Mouse (Mus musculus) hindbrain, embryonic 14.5 days (tissue): Measurements from ENCODE around the gene Ptprn2. TPM values are rescaled to one million over a fixed set of nuclear protein-coding genes. Genes with fewer than 3 reads are reported as not detected.

Experiments
- ATAC-seq: fragments of 200-750 bp; cut with Nextera tagmentation; 2 replicates; pipeline ENCODE4 v1.8.0; 2017; ENCODE audit warnings: moderate number of reproducible peaks, mild to moderate bottlenecking, moderate TSS enrichment, moderate library complexity; ENCODE audit not compliant: low FRiP score
- DNase-seq: peaks from one replicate; pipeline ENCODE4 v3.0.0-alpha.2; 2015; ENCODE audit warnings: low spot score
- H3K27ac ChIP-seq: fragments of 300-500 bp; sonication (generic); 2 replicates; pipeline ENCODE4 v1.5.1; 2014; ENCODE audit warnings: mild to moderate bottlenecking, moderate library complexity
- H3K27me3 ChIP-seq: fragments of 300-500 bp; sonication (generic); 2 replicates; pipeline ENCODE4 v1.6.1; 2014; ENCODE audit warnings: mild to moderate bottlenecking, low read length, mixed read lengths; ENCODE audit not compliant: control insufficient read depth, insufficient read depth
- H3K36me3 ChIP-seq: fragments of 300-500 bp; sonication (generic); replicated peaks from 2 replicates; pipeline ENCODE4 v1.6.1; 2014; ENCODE audit not compliant: control insufficient read depth, insufficient read depth
- H3K4me1 ChIP-seq: fragments of 300-500 bp; sonication (generic); replicated peaks from 2 replicates; pipeline ENCODE4 v1.6.1; 2014; ENCODE audit warnings: antibody characterized with exemption, low read length, mixed read lengths; ENCODE audit not compliant: control insufficient read depth, insufficient read depth
- H3K4me2 ChIP-seq: fragments of 300-500 bp; sonication (generic); replicated peaks from 2 replicates; pipeline ENCODE4 v1.6.1; 2014; ENCODE audit warnings: mild to moderate bottlenecking, moderate library complexity
- H3K4me3 ChIP-seq: fragments of 300-500 bp; sonication (generic); replicated peaks from 2 replicates; pipeline ENCODE4 v1.5.1; 2014; ENCODE audit warnings: mild to moderate bottlenecking, low read length
- H3K9ac ChIP-seq: fragments of 300-500 bp; sonication (generic); 2 replicates; pipeline ENCODE4 v1.6.1; 2014
- H3K9me3 ChIP-seq: fragments of 300-500 bp; sonication (generic); 2 replicates; pipeline ENCODE4 v1.6.1; 2016; ENCODE audit warnings: low read length; ENCODE audit not compliant: control insufficient read depth
- WGBS: fragments of 180-500 bp; shearing (Covaris S2); extraction: QIAGEN DNeasy Blood & Tissue Kit; methylation state at CpG from one replicate; pipeline ENCODE4 v1.1.7; 2014; 5-methylcytosine and 5-hydroxymethylcytosine counted together
- polyA plus RNA-seq: library from polyadenylated mRNA; unstranded; fragments of >200 nt; fragmentation: Nextera tagmentation; extraction: Ambion mirVana; gene quantifications from 2 replicates; pipeline ENCODE4 v1.2.1, GENCODE M21; 2014

Ptprn2 gene
- polyA plus RNA-seq, 1 experiment from 2014 or later, result 17.5 TPM

DNA sequence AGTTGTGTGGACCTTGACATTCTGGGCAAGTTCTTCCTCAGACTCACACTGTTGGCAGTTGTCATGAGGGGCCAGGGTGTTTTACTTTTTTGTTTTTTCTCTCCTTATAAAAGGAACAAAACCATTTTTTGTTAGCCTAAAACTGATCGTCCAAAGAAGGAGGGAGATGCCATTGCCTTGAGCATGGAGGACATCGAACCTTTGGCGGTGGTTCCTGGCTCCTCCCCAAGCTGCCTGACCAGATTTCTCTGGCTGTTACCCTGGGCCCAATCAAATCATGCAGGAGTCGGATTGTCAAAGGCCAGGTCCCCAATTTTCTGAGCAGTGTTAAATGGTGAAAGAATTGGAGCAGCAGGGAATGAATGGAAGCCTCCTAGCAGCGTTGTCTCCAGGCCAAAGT lies 116.4 kb downstream of the Ptprn2 start:
- H3K27me3 ChIP-seq, result no peaks in the 10 kb centered on the region
- H3K9ac ChIP-seq, result no peak overlapping the region
- peaks cover 36% of the 10 kb centered on the region for H3K4me1 ChIP-seq
- H3K27ac ChIP-seq, result no peak overlapping the region
- H3K9me3 ChIP-seq, result no peaks in the 10 kb centered on the region
- DNase-seq (no peak), ATAC-seq (no peak)
- no peak overlapping the region for H3K4me2 ChIP-seq
- WGBS, result 77% methylated on average over 5 of the region's 5 CpGs
- H3K4me3 ChIP-seq, result no peak overlapping the region
- no peaks in the 10 kb centered on the region for H3K36me3 ChIP-seq

DNA sequence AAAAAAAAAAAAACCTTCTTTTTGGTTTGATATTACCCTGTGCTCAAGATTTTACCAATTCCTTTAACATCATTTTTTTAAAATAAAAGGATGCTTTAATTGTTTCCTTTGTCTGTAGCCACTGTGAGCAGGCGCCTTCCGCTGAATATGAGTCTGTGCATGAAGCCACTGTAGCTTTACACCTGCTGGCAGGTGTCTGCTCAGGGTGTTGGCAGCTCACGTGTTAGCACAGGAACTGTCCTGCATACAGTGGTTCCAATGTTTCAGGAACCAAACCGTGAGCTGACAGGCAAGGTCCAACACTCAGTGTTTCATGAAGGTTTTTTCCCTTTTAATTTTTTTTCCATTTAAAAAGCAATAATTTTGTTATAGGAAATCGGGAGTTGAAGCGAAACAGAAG lies 123.1 kb downstream of the Ptprn2 start:
- no peak for ATAC-seq
- Histone ChIP-seq H3K9ac (no peak overlapping the region), H3K36me3 (no peaks in the 10 kb centered on the region), H3K4me1 (no peaks in the 10 kb centered on the region), H3K27ac (no peak overlapping the region), H3K4me2 (no peak overlapping the region), H3K27me3 (no peaks in the 10 kb centered on the region), H3K4me3 (no peak overlapping the region), H3K9me3 (no peaks in the 10 kb centered on the region)
- DNase-seq, result no peak
- WGBS, result 91% methylated on average over 6 of the region's 6 CpGs

DNA sequence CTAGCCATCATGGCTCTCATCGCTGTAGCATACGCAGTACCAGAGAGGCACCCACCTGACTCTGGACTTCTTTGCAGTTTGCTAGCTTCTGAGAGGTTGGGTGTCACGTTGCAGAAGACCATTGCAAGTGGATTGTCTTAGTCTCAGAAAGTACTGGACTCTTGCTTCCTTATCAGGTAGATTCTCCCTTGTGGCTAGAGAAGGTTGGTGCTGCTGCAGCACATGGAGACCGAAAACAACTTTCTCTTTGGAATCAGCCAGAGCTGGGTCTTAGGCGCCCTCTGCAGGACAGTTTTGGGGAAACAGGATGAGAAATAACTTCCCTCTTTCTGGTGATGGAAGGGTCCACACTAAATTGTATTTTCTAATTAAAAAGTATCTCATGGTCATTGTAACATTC lies 134.3 kb downstream of the Ptprn2 start:
- no peak overlapping the region for H3K4me2 ChIP-seq
- H3K27ac ChIP-seq, result no peak overlapping the region
- H3K4me3 ChIP-seq, result no peak overlapping the region
- DNase-seq (peak; percentile 90), ATAC-seq (peak; percentile 51; the same call in 1 of the 2 replicates)
- no peaks in the 10 kb centered on the region for H3K36me3 ChIP-seq
- no peaks in the 10 kb centered on the region for H3K4me1 ChIP-seq
- 42% methylated on average over 5 of the region's 5 CpGs for WGBS
- no peak overlapping the region for H3K9ac ChIP-seq
- no peaks in the 10 kb centered on the region for H3K9me3 ChIP-seq
- H3K27me3 ChIP-seq, result no peaks in the 10 kb centered on the region

DNA sequence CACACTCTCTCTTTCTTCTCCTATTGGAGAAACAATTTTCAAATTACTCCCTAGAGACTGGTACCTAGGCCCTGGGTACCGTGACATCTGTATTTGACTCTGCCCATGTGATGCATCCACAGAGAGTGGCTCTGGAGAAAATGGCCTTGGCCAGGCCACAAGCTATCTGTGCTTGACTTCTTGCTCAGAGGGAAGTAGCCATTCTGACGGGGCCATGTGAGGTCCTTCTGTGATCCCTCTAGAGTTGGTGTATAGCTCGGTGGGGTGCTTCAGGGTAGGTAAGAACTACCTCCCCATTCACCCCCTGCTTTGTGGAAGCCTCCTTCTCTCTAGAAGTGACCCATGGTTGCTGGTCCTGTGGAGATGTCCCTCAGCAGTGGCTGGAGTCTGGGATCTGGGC lies 134.8 kb downstream of the Ptprn2 start:
- ATAC-seq (no peak; the same call in 1 of the 2 replicates), DNase-seq (no peak)
- no peak overlapping the region for H3K4me2 ChIP-seq
- no peaks in the 10 kb centered on the region for H3K9me3 ChIP-seq
- H3K27me3 ChIP-seq, result no peaks in the 10 kb centered on the region
- no peak overlapping the region for H3K27ac ChIP-seq
- no peaks in the 10 kb centered on the region for H3K4me1 ChIP-seq
- no peaks in the 10 kb centered on the region for H3K36me3 ChIP-seq
- H3K4me3 ChIP-seq, result no peak overlapping the region
- WGBS, result 70% methylated on average over 3 of the region's 3 CpGs
- H3K9ac ChIP-seq, result no peak overlapping the region

DNA sequence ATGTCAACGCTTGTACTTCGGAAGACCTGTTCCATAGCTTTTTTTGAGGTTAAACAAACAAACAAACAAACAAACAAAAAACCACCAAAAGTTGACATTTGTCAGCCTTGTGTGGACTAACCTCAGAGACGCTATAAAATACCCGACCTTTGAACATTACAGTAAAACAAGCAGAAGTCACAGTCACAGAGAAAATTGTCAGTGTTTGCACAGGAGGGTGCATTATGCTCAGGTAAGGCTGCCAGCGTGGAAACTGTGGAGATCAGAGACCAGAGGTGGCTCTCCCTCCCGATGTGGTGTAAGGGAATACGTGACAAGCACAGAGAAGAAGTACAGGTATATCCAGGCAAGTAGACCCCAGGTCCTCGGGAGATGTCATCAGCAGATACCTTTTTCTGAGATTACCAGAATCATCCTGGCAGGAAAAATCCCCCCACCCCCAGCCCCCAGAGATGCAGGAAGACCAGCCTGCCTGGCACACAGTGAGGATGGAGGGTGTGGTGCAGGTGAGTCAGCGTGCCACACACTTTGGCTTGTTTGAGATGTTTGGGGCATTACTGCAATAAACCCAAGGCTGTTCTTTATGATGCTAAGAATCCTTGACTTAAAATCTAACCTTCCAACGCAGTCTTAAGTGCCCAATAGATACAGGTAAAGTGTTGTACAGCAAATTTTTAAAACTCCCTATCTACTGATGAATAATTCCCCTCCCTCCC lies 136.0 kb downstream of the Ptprn2 start:
- Histone ChIP-seq H3K9ac (no peak overlapping the region), H3K9me3 (no peaks in the 10 kb centered on the region), H3K4me2 (no peak overlapping the region), H3K36me3 (no peaks in the 10 kb centered on the region), H3K4me3 (no peak overlapping the region), H3K27ac (no peak overlapping the region), H3K27me3 (no peaks in the 10 kb centered on the region), H3K4me1 (no peaks in the 10 kb centered on the region)
- ATAC-seq, result no peak
- WGBS, result 83% methylated on average over 10 of the region's 10 CpGs
- DNase-seq, result no peak

DNA sequence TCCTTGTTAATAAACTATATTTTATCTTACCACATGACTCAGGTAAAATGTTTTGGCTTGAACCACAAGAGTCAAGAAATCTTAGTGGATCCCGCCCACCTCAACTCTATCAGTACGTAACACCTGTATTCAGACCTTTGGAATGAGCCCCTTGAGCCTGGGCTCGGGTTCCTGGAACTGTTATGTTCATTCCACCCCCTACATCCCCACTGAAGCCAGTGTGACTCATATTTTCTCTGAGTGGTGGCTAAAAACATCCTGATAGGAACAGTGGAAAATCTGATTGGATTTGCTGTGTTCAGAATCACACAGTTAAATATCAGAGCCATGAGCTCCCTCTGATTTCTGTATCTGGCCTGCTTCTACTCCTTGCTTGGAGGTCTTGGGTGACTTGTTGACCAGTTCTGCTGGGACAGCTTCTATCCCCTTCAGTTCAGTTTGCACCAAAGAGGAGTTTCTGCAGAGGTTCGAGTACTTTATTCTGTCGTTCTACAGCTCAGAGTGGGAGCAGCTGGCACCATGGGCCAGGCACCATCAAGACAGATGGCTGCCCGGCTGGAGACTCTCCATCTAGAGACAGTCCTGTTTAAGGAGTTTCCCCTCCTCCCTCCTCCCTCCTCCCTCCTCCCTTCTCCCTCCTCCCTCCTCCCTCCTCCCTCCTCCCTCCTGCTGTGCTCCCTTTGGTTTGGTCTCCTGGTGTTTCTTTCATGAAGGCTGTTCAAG lies 137.3 kb downstream of the Ptprn2 start:
- DNase-seq, result peak; percentile 43
- WGBS, result 60% methylated on average over 6 of the region's 6 CpGs
- Histone ChIP-seq H3K36me3 (no peaks in the 10 kb centered on the region), H3K9ac (no peak overlapping the region), H3K27me3 (no peaks in the 10 kb centered on the region), H3K4me1 (no peaks in the 10 kb centered on the region), H3K4me2 (no peak overlapping the region), H3K4me3 (no peak overlapping the region), H3K27ac (no peak overlapping the region), H3K9me3 (no peaks in the 10 kb centered on the region)
- ATAC-seq, result no peak

DNA sequence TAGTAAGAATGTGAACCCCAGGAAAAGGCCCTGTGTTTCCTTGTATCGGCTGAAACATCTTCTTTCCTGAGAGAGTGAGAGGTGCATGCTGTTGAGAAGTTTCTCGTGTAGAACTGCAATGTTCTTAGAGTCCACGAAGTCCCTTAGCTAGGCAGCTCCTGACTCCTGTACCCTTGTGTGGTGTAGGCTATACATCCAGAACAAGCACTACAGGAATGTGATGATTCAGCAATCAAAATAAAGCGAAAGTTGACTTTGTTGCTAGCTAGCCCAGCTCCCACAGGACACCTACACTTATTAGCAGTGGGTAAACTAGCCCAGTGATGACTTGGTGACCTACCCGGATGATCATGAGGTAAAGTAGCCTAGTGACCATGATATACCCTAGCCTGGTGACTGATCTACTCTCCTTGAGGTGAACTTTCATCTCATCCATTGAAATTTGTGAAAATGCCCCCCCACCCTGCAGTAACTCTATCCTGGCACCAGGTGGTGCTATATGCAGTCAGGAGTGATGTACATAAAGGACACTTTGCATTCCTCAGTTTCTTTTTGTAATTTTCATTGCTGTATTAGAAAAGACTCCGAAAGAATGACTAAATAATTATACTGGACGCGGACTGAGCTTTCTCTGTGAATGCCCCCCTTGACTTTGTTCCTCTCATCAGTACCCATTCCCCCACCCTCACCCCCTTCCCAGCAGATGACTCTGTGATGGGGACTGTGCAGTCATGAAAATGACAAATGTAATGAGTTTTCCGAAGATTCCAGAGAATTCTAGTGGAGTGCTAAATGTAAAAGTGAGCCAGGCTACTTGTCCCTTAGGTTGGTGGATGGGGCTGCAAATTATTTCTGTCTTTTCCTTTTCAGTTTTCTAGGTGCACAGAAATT lies 140.1 kb downstream of the Ptprn2 start:
- no peak overlapping the region for H3K27ac ChIP-seq
- DNase-seq (peak; percentile 83), ATAC-seq (peak; percentile 47; the same call in 1 of the 2 replicates)
- H3K4me3 ChIP-seq, result no peak overlapping the region
- no peak overlapping the region for H3K4me2 ChIP-seq
- H3K27me3 ChIP-seq, result no peaks in the 10 kb centered on the region
- no peaks in the 10 kb centered on the region for H3K4me1 ChIP-seq
- no peaks in the 10 kb centered on the region for H3K9me3 ChIP-seq
- 54% methylated on average over 9 of the region's 9 CpGs for WGBS
- H3K36me3 ChIP-seq, result no peaks in the 10 kb centered on the region
- no peak overlapping the region for H3K9ac ChIP-seq

DNA sequence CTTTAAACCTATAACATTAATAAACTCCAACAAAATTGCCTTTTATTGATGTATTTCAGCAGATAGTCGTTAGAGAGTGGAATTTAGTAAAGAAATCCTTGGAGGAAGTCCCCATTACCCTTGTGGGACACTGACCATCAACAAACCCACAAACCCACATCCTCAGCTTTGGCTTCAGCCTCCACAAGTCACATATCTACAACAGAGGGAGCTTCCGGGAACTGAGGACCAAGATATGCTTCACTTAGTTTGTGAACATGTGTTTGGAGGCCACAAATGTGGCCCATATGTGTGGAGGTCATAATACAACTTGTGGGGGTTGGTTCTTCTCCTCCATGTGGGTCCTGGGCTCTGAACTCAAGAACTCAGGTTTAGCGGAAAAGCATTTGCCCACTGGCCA lies 143.5 kb downstream of the Ptprn2 start:
- no peak overlapping the region for H3K4me3 ChIP-seq
- no peak overlapping the region for H3K9ac ChIP-seq
- ATAC-seq (no peak), DNase-seq (no peak)
- no peak overlapping the region for H3K27ac ChIP-seq
- no peaks in the 10 kb centered on the region for H3K9me3 ChIP-seq
- no peaks in the 10 kb centered on the region for H3K27me3 ChIP-seq
- no peaks in the 10 kb centered on the region for H3K4me1 ChIP-seq
- H3K4me2 ChIP-seq, result no peak overlapping the region
- 87% methylated on average over 3 of the region's 3 CpGs for WGBS
- no peaks in the 10 kb centered on the region for H3K36me3 ChIP-seq

DNA sequence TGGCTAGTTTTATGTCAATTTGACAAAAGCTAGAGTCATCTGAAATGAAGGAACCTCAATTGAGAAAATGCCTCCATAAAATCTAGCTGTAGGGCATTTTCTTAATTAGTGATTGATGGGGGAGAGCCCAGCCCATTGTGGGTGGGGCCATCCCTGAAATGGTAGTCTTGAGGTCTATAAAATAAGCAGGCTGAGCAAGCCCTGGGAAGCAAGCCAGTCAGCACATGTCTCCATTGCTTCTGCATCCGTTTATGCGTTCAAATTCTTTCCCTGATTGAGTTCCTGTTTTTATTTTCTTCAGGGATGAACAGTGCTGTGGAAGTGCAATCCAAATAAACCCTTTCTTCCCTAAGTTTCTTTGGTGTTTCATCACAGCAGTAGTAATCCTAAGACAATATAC lies 152.0 kb downstream of the Ptprn2 start:
- no peak overlapping the region for H3K27ac ChIP-seq
- H3K4me1 ChIP-seq, result peaks cover 18% of the 10 kb centered on the region
- no peak overlapping the region for H3K4me2 ChIP-seq
- H3K9me3 ChIP-seq, result no peaks in the 10 kb centered on the region
- DNase-seq (no peak), ATAC-seq (no peak)
- 54% methylated on average over 2 of the region's 2 CpGs for WGBS
- H3K4me3 ChIP-seq, result no peak overlapping the region
- no peak overlapping the region for H3K9ac ChIP-seq
- H3K27me3 ChIP-seq, result no peaks in the 10 kb centered on the region
- no peaks in the 10 kb centered on the region for H3K36me3 ChIP-seq
